Mouse (Mus musculus): ENCODE data around the gene Mier3.

- TF ChIP-seq CTCF (IDR thresholded peaks at IDR 0.05; ENCODE audit: insufficient read depth, low read length) (no peak), POLR2A (IDR thresholded peaks at IDR 0.05; ENCODE audit: borderline replicate concordance, extremely low read depth, low read depth, low read length) (no peak)
Measured at GRCm38 (mm10) chr13:111684056-111684625, 3.4 kb downstream of the Mier3 start.

All from lung, adult 2 months (tissue).